Mouse (Mus musculus) liver, embryonic 13.5 days (tissue): ENCODE measurements at regions not wholly inside any gene's neighbourhood (a gene's known extent, or its start where the extent isn't known, plus 50 kb on each side); places are given as distances from the start of the nearest gene placed in this dataset.

Experiments
- ATAC-seq: fragments of 200-750 bp; cut with Nextera tagmentation; 2 replicates; pipeline ENCODE4 v1.8.0; 2017; ENCODE audit warnings: low read depth, mild to moderate bottlenecking, moderate number of reproducible peaks, moderate library complexity
- DNase-seq: peaks from one replicate; pipeline ENCODE4 v3.0.0; 2022
- H3K27ac ChIP-seq: fragments of 300-500 bp; sonication (generic); 2 replicates; pipeline ENCODE4 v1.5.1; 2015; ENCODE audit warnings: moderate library complexity, mild to moderate bottlenecking, inconsistent platforms
- H3K27me3 ChIP-seq: fragments of 300-500 bp; sonication (generic); 2 replicates; pipeline ENCODE4 v1.6.1; 2015; ENCODE audit warnings: mild to moderate bottlenecking, inconsistent platforms
- H3K36me3 ChIP-seq: fragments of 300-500 bp; sonication (generic); 2 replicates; pipeline ENCODE4 v1.6.1; 2015; ENCODE audit warnings: mild to moderate bottlenecking, inconsistent platforms
- H3K4me1 ChIP-seq: fragments of 300-500 bp; sonication (generic); replicated peaks from 2 replicates; pipeline ENCODE4 v1.6.1; 2015; ENCODE audit warnings: inconsistent platforms
- H3K4me2 ChIP-seq: fragments of 300-500 bp; sonication (generic); 2 replicates; pipeline ENCODE4 v1.6.1; 2015; ENCODE audit warnings: inconsistent platforms, mild to moderate bottlenecking, moderate library complexity
- H3K4me3 ChIP-seq: fragments of 300-500 bp; sonication (generic); replicated peaks from 2 replicates; pipeline ENCODE4 v1.5.1; 2015; ENCODE audit warnings: mild to moderate bottlenecking, inconsistent platforms
- H3K9ac ChIP-seq: fragments of 300-500 bp; sonication (generic); 2 replicates; pipeline ENCODE4 v1.6.1; 2015; ENCODE audit warnings: mild to moderate bottlenecking, inconsistent platforms
- H3K9me3 ChIP-seq: fragments of 300-500 bp; sonication (generic); replicated peaks from 2 replicates; pipeline ENCODE4 v1.6.1; 2016; ENCODE audit warnings: inconsistent platforms
- WGBS: fragments of 180-500 bp; shearing (Covaris S2); methylation state at CpG from one replicate; pipeline ENCODE4 v1.1.7; 2015; ENCODE audit not compliant: insufficient replicate concordance; 5-methylcytosine and 5-hydroxymethylcytosine counted together

GRCm38 (mm10) chr4:26273754-26274153 lies 72.9 kb downstream of the Manea start:
- H3K4me2 ChIP-seq = no peak overlapping the region
- ATAC-seq = no peak
- no peaks in the 10 kb centered on the region for H3K27me3 ChIP-seq
- DNase-seq = no peak
- no peak overlapping the region for H3K4me3 ChIP-seq
- H3K27ac ChIP-seq = no peak overlapping the region
- no peaks in the 10 kb centered on the region for H3K4me1 ChIP-seq
- no peaks in the 10 kb centered on the region for H3K9me3 ChIP-seq
- H3K36me3 ChIP-seq = no peaks in the 10 kb centered on the region
- H3K9ac ChIP-seq = no peak overlapping the region

GRCm38 (mm10) chr4:26259230-26260029 lies 87.3 kb downstream of the Manea start:
- Histone ChIP-seq H3K27me3 (no peaks in the 10 kb centered on the region), H3K27ac (no peak overlapping the region), H3K9me3 (no peaks in the 10 kb centered on the region), H3K4me2 (no peak overlapping the region), H3K36me3 (no peaks in the 10 kb centered on the region), H3K4me1 (no peaks in the 10 kb centered on the region), H3K4me3 (no peak overlapping the region), H3K9ac (no peak overlapping the region)
- ATAC-seq = no peak
- 68% methylated on average over 1 of the region's 1 CpGs for WGBS
- no peak for DNase-seq

GRCm38 (mm10) chr4:26255889-26256288 lies 90.8 kb downstream of the Manea start:
- no peak overlapping the region for H3K4me2 ChIP-seq
- no peak overlapping the region for H3K9ac ChIP-seq
- no peak for DNase-seq
- no peaks in the 10 kb centered on the region for H3K27me3 ChIP-seq
- 42% methylated on average over 3 of the region's 3 CpGs for WGBS
- H3K27ac ChIP-seq = no peak overlapping the region
- H3K4me3 ChIP-seq = no peak overlapping the region
- no peaks in the 10 kb centered on the region for H3K9me3 ChIP-seq
- ATAC-seq = no peak
- no peaks in the 10 kb centered on the region for H3K36me3 ChIP-seq
- no peaks in the 10 kb centered on the region for H3K4me1 ChIP-seq

- Histone ChIP-seq H3K4me3 (no peak overlapping the region), H3K27me3 (no peaks in the 10 kb centered on the region), H3K9me3 (no peaks in the 10 kb centered on the region), H3K4me1 (no peaks in the 10 kb centered on the region), H3K9ac (no peak overlapping the region), H3K36me3 (no peaks in the 10 kb centered on the region), H3K4me2 (no peak overlapping the region), H3K27ac (no peak overlapping the region)
- 51% methylated on average over 13 of the region's 13 CpGs for WGBS
- DNase-seq = peak; percentile 8
- no peak for ATAC-seq
Observed at GRCm38 (mm10) chr4:26247925-26248856, 98.5 kb downstream of the Manea start.

GRCm38 (mm10) chr4:26223267-26223666 lies 123.4 kb downstream of the Manea start:
- 62% methylated on average over 1 of the region's 1 CpGs for WGBS
- ATAC-seq = no peak

More at GRCm38 (mm10) chr4:26223267-26223666, 123.4 kb downstream of the Manea start:
- no peaks in the 10 kb centered on the region for H3K4me1 ChIP-seq
- no peak for DNase-seq
- H3K27me3 ChIP-seq = no peaks in the 10 kb centered on the region
- no peak overlapping the region for H3K4me3 ChIP-seq
- no peaks in the 10 kb centered on the region for H3K9me3 ChIP-seq
- H3K4me2 ChIP-seq = no peak overlapping the region
- H3K27ac ChIP-seq = no peak overlapping the region
- H3K36me3 ChIP-seq = no peaks in the 10 kb centered on the region
- no peak overlapping the region for H3K9ac ChIP-seq
